Mouse (Mus musculus) embryonic fibroblast, embryonic 13.5 days (primary cell): ENCODE data around the gene Thnsl1. TPM values are rescaled to one million over a fixed set of nuclear protein-coding genes. Genes with fewer than 3 reads are reported as not detected.

Source experiments
- H3K27ac ChIP-seq: 2 replicates; pipeline ENCODE4 v1.5.1; 2012; ENCODE audit warnings: low read length, control low read depth, inconsistent platforms; ENCODE audit not compliant: insufficient read depth
- H3K4me1 ChIP-seq: 2 replicates; pipeline ENCODE4 v1.6.1; 2011; ENCODE audit warnings: low read length; ENCODE audit not compliant: control insufficient read depth, insufficient read depth
- H3K4me3 ChIP-seq: 2 replicates; pipeline ENCODE4 v1.5.1; 2011; ENCODE audit warnings: mild to moderate bottlenecking, control low read depth, low read length; ENCODE audit not compliant: insufficient read depth
- CTCF ChIP-seq: IDR thresholded peaks from 2 replicates; pipeline ENCODE4 v1.5.1; 2011; ENCODE audit warnings: mild to moderate bottlenecking, control low read depth, low read length, moderate library complexity, borderline replicate concordance; ENCODE audit not compliant: insufficient read depth
- POLR2A ChIP-seq: IDR thresholded peaks from 2 replicates; pipeline ENCODE4 v1.6.1; 2011; ENCODE audit warnings: low read depth, mild to moderate bottlenecking, control low read depth, low read length, moderate library complexity
- polyA plus RNA-seq: library from polyadenylated mRNA; stranded (reverse); fragments of >200 nt; gene quantifications from 2 replicates; pipeline ENCODE4 v1.2.4, GENCODE M21; 2011; ENCODE audit warnings: low read depth; ENCODE audit not compliant: missing spikeins, insufficient read length

The Thnsl1 gene
- polyA plus RNA-seq, 1 experiment, result 7.5 TPM

- Histone ChIP-seq H3K4me3 (no peak overlapping the region), H3K4me1 (peaks cover 3% of the 10 kb centered on the region), H3K27ac (no peak overlapping the region)
- no peak for TF ChIP-seq CTCF
- no peak for TF ChIP-seq POLR2A
These were observed 54.5 kb downstream of the Thnsl1 start for GRCm38 (mm10) chr2:21260060-21260459.

- H3K4me1 ChIP-seq, result peaks cover 3% of the 10 kb centered on the region
- H3K27ac ChIP-seq, result no peak overlapping the region
- no peak overlapping the region for H3K4me3 ChIP-seq
- TF ChIP-seq POLR2A (no peak), CTCF (peak; percentile 98)
These were observed 56.0 kb downstream of the Thnsl1 start for GRCm38 (mm10) chr2:21261370-21262006.

GRCm38 (mm10) chr2:21264031-21264430 is 58.5 kb downstream of the Thnsl1 start:
- TF ChIP-seq POLR2A (no peak), CTCF (no peak)
- no peak overlapping the region for H3K27ac ChIP-seq
- peaks cover 3% of the 10 kb centered on the region for H3K4me1 ChIP-seq
- H3K4me3 ChIP-seq, result no peak overlapping the region

Other genes with a start within 250 kb of the Thnsl1 start
- gene Arhgap21, start 236.8 kb upstream of the Thnsl1 start, polyA plus RNA-seq, result 82.7 and 83.0 TPM in 2 replicates
- 0.44 and 0.83 TPM in 2 replicates for gene Enkur, start 359 bp upstream of the Thnsl1 start, polyA plus RNA-seq
- not detected in 2 replicates for gene Gpr158, start 161.8 kb downstream of the Thnsl1 start, polyA plus RNA-seq